Comparison of ENCODE assay signal across 25 mouse cellular contexts in genomic region chr11:118910756-118911155, GRCm38 (mm10). TPM values are rescaled to one million over a fixed set of nuclear protein-coding genes. Genes with fewer than 3 reads are reported as not detected.
DNase-seq lines count a peak whose midpoint lies in the region; ATAC-seq lines count a peak whose summit lies in the region.
"Had no signal": no experiment of that assay in that cellular context is flagged by ENCODE, and none has a peak within 500 bp of the region (broad histone marks: within the 10 kb centered on the region; RNA-seq: fewer than 3 reads in every experiment).

No protein-coding gene starts in this region.

- ATAC-seq in hindbrain, embryonic 16.5 days: no peak
- ATAC-seq in hindbrain, embryonic 15.5 days (ENCODE audit: low FRiP score, low read depth): no peak
- no peak for ATAC-seq in neural tube, embryonic 13.5 days (ENCODE audit: low read depth)
- no peak for ATAC-seq in erythroid progenitor cell, adult 5-6 weeks (replicated peaks; ENCODE audit: low FRiP score, poor library complexity, severe bottlenecking)
- ATAC-seq: forebrain, embryonic 13.5 days; intestine, embryonic 15.5 days; liver, embryonic 12.5 days had no signal

- H3K27me3 ChIP-seq in hindbrain, embryonic 10.5 days (ENCODE audit: insufficient read depth, poor library complexity, severe bottlenecking): peaks cover 78% of the 10 kb centered on the region
- no peaks in the 10 kb centered on the region for H3K27me3 ChIP-seq in hindbrain, embryonic 16.5 days (replicated peaks; ENCODE audit: control insufficient read depth, insufficient read depth, low read length)
- H3K27me3 ChIP-seq in hindbrain, embryonic 15.5 days: no peaks in the 10 kb centered on the region
- peaks cover 33% of the 10 kb centered on the region for H3K27me3 ChIP-seq in neural tube, embryonic 13.5 days

- H3K4me1 ChIP-seq in hindbrain, embryonic 10.5 days (replicated peaks): peaks cover 68% of the 10 kb centered on the region
- peaks cover 30% of the 10 kb centered on the region for H3K4me1 ChIP-seq in hindbrain, embryonic 16.5 days (ENCODE audit: control insufficient read depth, insufficient read depth, low read depth, low read length)
- H3K4me1 ChIP-seq in hindbrain, embryonic 15.5 days (replicated peaks): peaks cover 39% of the 10 kb centered on the region
- H3K4me1 ChIP-seq in neural tube, embryonic 13.5 days (replicated peaks): peaks cover 40% of the 10 kb centered on the region

- WGBS in hindbrain, embryonic 10.5 days: 69% methylated on average over 10 of the region's 10 CpGs
- 64% methylated on average over 10 of the region's 10 CpGs for WGBS in hindbrain, embryonic 16.5 days
- WGBS in hindbrain, embryonic 15.5 days: 52% methylated on average over 10 of the region's 10 CpGs
- 40% methylated on average over 10 of the region's 10 CpGs for WGBS in neural tube, embryonic 13.5 days

- no peaks in the 10 kb centered on the region for H3K9me3 ChIP-seq in hindbrain, embryonic 10.5 days
- H3K9me3 ChIP-seq in hindbrain, embryonic 16.5 days (ENCODE audit: control insufficient read depth, low read length): no peaks in the 10 kb centered on the region
- no peaks in the 10 kb centered on the region for H3K9me3 ChIP-seq in hindbrain, embryonic 15.5 days
- H3K9me3 ChIP-seq in neural tube, embryonic 13.5 days: no peaks in the 10 kb centered on the region
- H3K9me3 ChIP-seq: embryonic facial prominence, embryonic 10.5 days; forebrain, embryonic 13.5 days; heart, embryonic 13.5 days; intestine, embryonic 15.5 days; limb, embryonic 12.5 days; liver, embryonic 12.5 days had no signal

- H3K4me2 ChIP-seq in hindbrain, embryonic 16.5 days (ENCODE audit: low read length): no peak overlapping the region
- H3K4me2 ChIP-seq in hindbrain, embryonic 15.5 days: no peak overlapping the region
- peak overlapping the region; percentile 89 for H3K4me2 ChIP-seq in neural tube, embryonic 13.5 days
- H3K4me2 ChIP-seq: intestine, embryonic 15.5 days; liver, embryonic 12.5 days; lung, embryonic 14.5 days had no signal

- peak overlapping the region; percentile 66 for H3K27ac ChIP-seq in hindbrain, embryonic 10.5 days
- no peak overlapping the region for H3K27ac ChIP-seq in hindbrain, embryonic 16.5 days (ENCODE audit: low read depth, low read length)
- 0 out of 2 replicates have a peak overlapping the region, but pooled peaks have one; percentile 33 for H3K27ac ChIP-seq in hindbrain, embryonic 15.5 days (replicated peaks)
- H3K27ac ChIP-seq in neural tube, embryonic 13.5 days (replicated peaks): peak overlapping the region; percentile 99
- H3K27ac ChIP-seq: heart, embryonic 13.5 days; intestine, embryonic 15.5 days; limb, embryonic 12.5 days; liver, embryonic 12.5 days; macrophage had no signal

- H3K36me3 ChIP-seq in hindbrain, embryonic 10.5 days: no peaks in the 10 kb centered on the region
- H3K36me3 ChIP-seq in hindbrain, embryonic 16.5 days (ENCODE audit: control insufficient read depth, insufficient read depth, low read length): no peaks in the 10 kb centered on the region
- H3K36me3 ChIP-seq in hindbrain, embryonic 15.5 days: no peaks in the 10 kb centered on the region
- no peaks in the 10 kb centered on the region for H3K36me3 ChIP-seq in neural tube, embryonic 13.5 days
- H3K36me3 ChIP-seq: embryonic facial prominence, embryonic 10.5 days; heart, embryonic 13.5 days; intestine, embryonic 15.5 days; limb, embryonic 12.5 days; liver, embryonic 12.5 days had no signal

- H3K9ac ChIP-seq in hindbrain, embryonic 16.5 days (ENCODE audit: low read depth, low read length): no peak overlapping the region
- H3K9ac ChIP-seq in hindbrain, embryonic 15.5 days: no peak overlapping the region
- H3K9ac ChIP-seq in neural tube, embryonic 13.5 days: no peak overlapping the region
- H3K9ac ChIP-seq: heart, embryonic 13.5 days; intestine, embryonic 15.5 days; limb, embryonic 12.5 days; liver, embryonic 12.5 days; lung, embryonic 14.5 days had no signal

- no peak for DNase-seq in hindbrain, embryonic 10.5 days (ENCODE audit: low spot score)
- DNase-seq in cerebellum, postnatal 14 days: peak; percentile 30 to 59
- no peak for DNase-seq in left cerebral cortex, adult 8-10 months (ENCODE audit: low spot score in 2 of 2)
- DNase-seq in left cerebral cortex, adult 11 months (ENCODE audit: low spot score): no peak
- DNase-seq: adrenal gland, postnatal 25 days; heart, postnatal 36 days; layer of hippocampus, adult 9-11 months; right cerebral cortex, postnatal 14 days had no signal

- no peak overlapping the region for H3K4me3 ChIP-seq in hindbrain, embryonic 10.5 days
- H3K4me3 ChIP-seq in hindbrain, embryonic 16.5 days (ENCODE audit: low read length): no peak overlapping the region
- no peak overlapping the region for H3K4me3 ChIP-seq in hindbrain, embryonic 15.5 days
- no peak overlapping the region for H3K4me3 ChIP-seq in neural tube, embryonic 13.5 days
- H3K4me3 ChIP-seq: heart, embryonic 13.5 days; intestine, embryonic 15.5 days; liver, embryonic 12.5 days had no signal

RNA-seq across cellular contexts. Expression of gene Rbfox3, which starts 0.6 kb away (rescaled TPM):
- polyA plus RNA-seq in hindbrain, embryonic 10.5 days (2016; fragmentation: Nextera tagmentation; extraction: Ambion mirVana): 5.8 and 11.7 TPM in 2 replicates
- polyA plus RNA-seq in hindbrain, embryonic 16.5 days (2015; fragmentation: Nextera tagmentation; extraction: Ambion mirVana): 68.4 and 69.4 TPM in 2 replicates
- 71.8 and 77.9 TPM in 2 replicates for polyA plus RNA-seq in hindbrain, embryonic 15.5 days (2015; fragmentation: Nextera tagmentation; extraction: Ambion mirVana)
- polyA plus RNA-seq in neural tube, embryonic 13.5 days (2015; fragmentation: Nextera tagmentation; extraction: Ambion mirVana): 69.4 and 71.2 TPM in 2 replicates
- total RNA-seq in left cerebral cortex, adult 8-10 months (2022): 100 to 1,000 TPM; 295 to 336 (median 323) TPM
- total RNA-seq in erythroid progenitor cell, adult 5-6 weeks (2015; ENCODE audit: low replicate concordance): not detected in 2 replicates
- not detected in 2 replicates for total RNA-seq in erythroid progenitor cell, adult 5-6 weeks (2017; ENCODE audit: low replicate concordance)
- total RNA-seq: CH12.LX; common myeloid progenitor, adult 5-6 weeks; granulocyte monocyte progenitor cell, adult 5-6 weeks; MEL; neutrophil, adult 5-6 weeks had no signal
- polyA plus RNA-seq: macrophage had no signal

Comparison
In these comparisons a context has a peak if more than half of its experiments do, and no peak if none do; other contexts are left out.
1. DNase-seq: peak in cerebellum, postnatal 14 days (2 of 2); none in hindbrain, embryonic 10.5 days (single experiment), left cerebral cortex, adult 8-10 months (0 of 2) and left cerebral cortex, adult 11 months (single experiment).